Mouse (Mus musculus): ENCODE measurements around the gene Krr1. TPM values are rescaled to one million over a fixed set of nuclear protein-coding genes. Genes with fewer than 3 reads are reported as not detected.
"Not testable (repeated sequence)": the region's sequence is repeated elsewhere in the genome, so short reads cannot be mapped to it uniquely, and the experiment has no call there.

Gene Krr1
- polyA plus RNA-seq, 1 experiment from 2014 or later = 35.7 TPM

GRCm38 (mm10) chr10:111996911-111997347 is 24.5 kb downstream of the Krr1 start:
- WGBS = 36% methylated on average over 8 of the region's 8 CpGs
- no peaks in the 10 kb centered on the region for H3K27me3 ChIP-seq (replicated peaks; ENCODE audit: control insufficient read depth, insufficient read depth, low read length)
- no peaks in the 10 kb centered on the region for H3K36me3 ChIP-seq (ENCODE audit: control insufficient read depth, insufficient read depth, low read length)
- peak overlapping the region; percentile 4; the same call in 1 of the 2 replicates for H3K4me3 ChIP-seq (ENCODE audit: low read length)
- peak overlapping the region; percentile 2; the same call in 1 of the 2 replicates for H3K4me2 ChIP-seq (ENCODE audit: low read depth, low read length)
- H3K27ac ChIP-seq (ENCODE audit: low read length) = peak overlapping the region; percentile 65
- peaks cover 3% of the 10 kb centered on the region for H3K4me1 ChIP-seq (ENCODE audit: control insufficient read depth, insufficient read depth, low read length)
- ATAC-seq = peak; percentile 82
- no peak overlapping the region for H3K9ac ChIP-seq (ENCODE audit: low read depth, low read length)
- H3K9me3 ChIP-seq (ENCODE audit: control insufficient read depth, low read length) = no peaks in the 10 kb centered on the region

- no peak overlapping the region for H3K4me2 ChIP-seq (ENCODE audit: low read depth, low read length)
- no peaks in the 10 kb centered on the region for H3K36me3 ChIP-seq (ENCODE audit: control insufficient read depth, insufficient read depth, low read length)
- ATAC-seq = peak; percentile 70
- H3K9me3 ChIP-seq (ENCODE audit: control insufficient read depth, low read length) = no peaks in the 10 kb centered on the region
- H3K4me1 ChIP-seq (ENCODE audit: control insufficient read depth, insufficient read depth, low read length) = peaks cover 3% of the 10 kb centered on the region
- no peak overlapping the region for H3K4me3 ChIP-seq (ENCODE audit: low read length)
- no peaks in the 10 kb centered on the region for H3K27me3 ChIP-seq (replicated peaks; ENCODE audit: control insufficient read depth, insufficient read depth, low read length)
- no peak overlapping the region for H3K27ac ChIP-seq (ENCODE audit: low read length)
- H3K9ac ChIP-seq (ENCODE audit: low read depth, low read length) = no peak overlapping the region
Measured at GRCm38 (mm10) chr10:111997671-111998070, 25.2 kb downstream of the Krr1 start.

- Histone ChIP-seq H3K4me3 (ENCODE audit: low read length) (no peak overlapping the region), H3K36me3 (ENCODE audit: control insufficient read depth, insufficient read depth, low read length) (no peaks in the 10 kb centered on the region), H3K4me1 (ENCODE audit: control insufficient read depth, insufficient read depth, low read length) (peaks cover 3% of the 10 kb centered on the region), H3K9ac (ENCODE audit: low read depth, low read length) (no peak overlapping the region), H3K27ac (ENCODE audit: low read length) (no peak overlapping the region), H3K4me2 (ENCODE audit: low read depth, low read length) (no peak overlapping the region), H3K27me3 (replicated peaks; ENCODE audit: control insufficient read depth, insufficient read depth, low read length) (no peaks in the 10 kb centered on the region), H3K9me3 (ENCODE audit: control insufficient read depth, low read length) (no peaks in the 10 kb centered on the region)
- WGBS = 45% methylated on average over 3 of the region's 3 CpGs
- ATAC-seq = no peak
Measured at GRCm38 (mm10) chr10:111999765-112000164, 27.3 kb downstream of the Krr1 start.

- Histone ChIP-seq H3K4me1 (ENCODE audit: control insufficient read depth, insufficient read depth, low read length) (peaks cover 3% of the 10 kb centered on the region), H3K4me2 (ENCODE audit: low read depth, low read length) (no peak overlapping the region), H3K9ac (ENCODE audit: low read depth, low read length) (no peak overlapping the region), H3K27me3 (replicated peaks; ENCODE audit: control insufficient read depth, insufficient read depth, low read length) (no peaks in the 10 kb centered on the region), H3K27ac (ENCODE audit: low read length) (no peak overlapping the region), H3K9me3 (ENCODE audit: control insufficient read depth, low read length) (no peaks in the 10 kb centered on the region), H3K36me3 (ENCODE audit: control insufficient read depth, insufficient read depth, low read length) (no peaks in the 10 kb centered on the region), H3K4me3 (ENCODE audit: low read length) (no peak overlapping the region)
- WGBS = 86% methylated on average over 5 of the region's 5 CpGs
- no peak for ATAC-seq
Measured at GRCm38 (mm10) chr10:112000568-112000967, 28.1 kb downstream of the Krr1 start.

GRCm38 (mm10) chr10:112001350-112001749 is 28.9 kb downstream of the Krr1 start:
- 74% methylated on average over 2 of the region's 2 CpGs for WGBS
- Histone ChIP-seq H3K4me3 (ENCODE audit: low read length) (no peak overlapping the region), H3K36me3 (ENCODE audit: control insufficient read depth, insufficient read depth, low read length) (no peaks in the 10 kb centered on the region), H3K4me2 (ENCODE audit: low read depth, low read length) (no peak overlapping the region), H3K27ac (ENCODE audit: low read length) (no peak overlapping the region), H3K27me3 (replicated peaks; ENCODE audit: control insufficient read depth, insufficient read depth, low read length) (no peaks in the 10 kb centered on the region), H3K4me1 (ENCODE audit: control insufficient read depth, insufficient read depth, low read length) (peaks cover 3% of the 10 kb centered on the region), H3K9ac (ENCODE audit: low read depth, low read length) (no peak overlapping the region), H3K9me3 (ENCODE audit: control insufficient read depth, low read length) (no peaks in the 10 kb centered on the region)
- 0 out of 2 replicates have a peak, but pooled peaks have one; percentile 26 for ATAC-seq

- H3K4me3 ChIP-seq (ENCODE audit: low read length) = no peak overlapping the region
- H3K27me3 ChIP-seq (replicated peaks; ENCODE audit: control insufficient read depth, insufficient read depth, low read length) = no peaks in the 10 kb centered on the region
- H3K4me1 ChIP-seq (ENCODE audit: control insufficient read depth, insufficient read depth, low read length) = peaks cover 3% of the 10 kb centered on the region
- WGBS = 85% methylated on average over 9 of the region's 9 CpGs
- H3K4me2 ChIP-seq (ENCODE audit: low read depth, low read length) = no peak overlapping the region
- H3K27ac ChIP-seq (ENCODE audit: low read length) = no peak overlapping the region
- H3K9ac ChIP-seq (ENCODE audit: low read depth, low read length) = no peak overlapping the region
- H3K9me3 ChIP-seq (ENCODE audit: control insufficient read depth, low read length) = no peaks in the 10 kb centered on the region
- ATAC-seq = 0 out of 2 replicates have a peak, but pooled peaks have one; percentile 9
- no peaks in the 10 kb centered on the region for H3K36me3 ChIP-seq (ENCODE audit: control insufficient read depth, insufficient read depth, low read length)
Measured at GRCm38 (mm10) chr10:112001756-112002520, 29.5 kb downstream of the Krr1 start.

- H3K4me2 ChIP-seq (ENCODE audit: low read depth, low read length) = no peak within 1 kb of the TSS
- H3K27ac ChIP-seq (ENCODE audit: low read length) = no peak within 1 kb of the TSS
- WGBS = 62% methylated on average over 9 of the region's 9 CpGs
- H3K9me3 ChIP-seq (ENCODE audit: control insufficient read depth, low read length) = no peaks in the 10 kb centered on the region
- H3K9ac ChIP-seq (ENCODE audit: low read depth, low read length) = no peak within 1 kb of the TSS
- no peak within 1 kb of the TSS for H3K4me3 ChIP-seq (ENCODE audit: low read length)
- H3K27me3 ChIP-seq (replicated peaks; ENCODE audit: control insufficient read depth, insufficient read depth, low read length) = no peaks in the 10 kb centered on the region
- ATAC-seq = peak; percentile 78
- H3K4me1 ChIP-seq (ENCODE audit: control insufficient read depth, insufficient read depth, low read length) = no peaks in the 10 kb centered on the region; the same call in 1 of the 2 replicates
- no peaks in the 10 kb centered on the region for H3K36me3 ChIP-seq (ENCODE audit: control insufficient read depth, insufficient read depth, low read length)
Measured at GRCm38 (mm10) chr10:112002544-112003215, 30.2 kb downstream of the Krr1 start, which contains the start of gene Glipr1. Glipr1 (minus strand) TSS chr10:112002631.

- not testable (repeated sequence) for ATAC-seq; H3K4me3 ChIP-seq (ENCODE audit: low read length)
Measured at GRCm38 (mm10) chr10:112009511-112009910, 37.0 kb downstream of the Krr1 start.

GRCm38 (mm10) chr10:112023585-112023984 is 51.1 kb downstream of the Krr1 start:
- Histone ChIP-seq H3K27me3 (replicated peaks; ENCODE audit: control insufficient read depth, insufficient read depth, low read length) (no peaks in the 10 kb centered on the region), H3K4me2 (ENCODE audit: low read depth, low read length) (no peak overlapping the region), H3K9ac (ENCODE audit: low read depth, low read length) (no peak overlapping the region), H3K9me3 (ENCODE audit: control insufficient read depth, low read length) (no peaks in the 10 kb centered on the region), H3K4me3 (ENCODE audit: low read length) (no peak overlapping the region), H3K36me3 (ENCODE audit: control insufficient read depth, insufficient read depth, low read length) (no peaks in the 10 kb centered on the region), H3K4me1 (ENCODE audit: control insufficient read depth, insufficient read depth, low read length) (no peaks in the 10 kb centered on the region), H3K27ac (ENCODE audit: low read length) (no peak overlapping the region)
- 76% methylated on average over 2 of the region's 2 CpGs for WGBS
- no peak for ATAC-seq

More at GRCm38 (mm10) chr10:112009511-112009910, 37.0 kb downstream of the Krr1 start:
- H3K9me3 ChIP-seq (ENCODE audit: control insufficient read depth, low read length); H3K4me1 ChIP-seq (ENCODE audit: control insufficient read depth, insufficient read depth, low read length); H3K4me2 ChIP-seq (ENCODE audit: low read depth, low read length); H3K27ac ChIP-seq (ENCODE audit: low read length); H3K27me3 ChIP-seq (replicated peaks; ENCODE audit: control insufficient read depth, insufficient read depth, low read length); H3K36me3 ChIP-seq (ENCODE audit: control insufficient read depth, insufficient read depth, low read length); H3K9ac ChIP-seq (ENCODE audit: low read depth, low read length): not testable (repeated sequence)
- WGBS = 64% methylated on average over 1 of the region's 1 CpGs
